Mouse (Mus musculus) midbrain, postnatal 0 days (tissue): ENCODE results near the gene Rhof. TPM values are rescaled to one million over a fixed set of nuclear protein-coding genes. Genes with fewer than 3 reads are reported as not detected.

ENCODE experiments used
- ATAC-seq: fragments of 200-750 bp; cut with Nextera tagmentation; 2 replicates; pipeline ENCODE4 v1.8.0; 2017; ENCODE audit warnings: moderate number of reproducible peaks, mild to moderate bottlenecking, moderate TSS enrichment, moderate library complexity; ENCODE audit not compliant: low FRiP score
- DNase-seq: peaks from one replicate; pipeline ENCODE4 v3.0.0-alpha.2; 2015; ENCODE audit warnings: low spot score
- H3K27ac ChIP-seq: fragments of 300-500 bp; sonication (generic); 2 replicates; pipeline ENCODE4 v1.5.1; 2014; ENCODE audit warnings: low read depth, mild to moderate bottlenecking, low read length, mixed read lengths
- H3K27me3 ChIP-seq: fragments of 300-500 bp; sonication (generic); 2 replicates; pipeline ENCODE4 v1.6.1; 2014; ENCODE audit warnings: low read length, control low read depth, mixed read lengths; ENCODE audit not compliant: insufficient read depth
- H3K36me3 ChIP-seq: fragments of 300-500 bp; sonication (generic); 2 replicates; pipeline ENCODE4 v1.6.1; 2014; ENCODE audit warnings: low read length, control low read depth, mixed read lengths; ENCODE audit not compliant: insufficient read depth
- H3K4me1 ChIP-seq: fragments of 300-500 bp; sonication (generic); 2 replicates; pipeline ENCODE4 v1.6.1; 2014; ENCODE audit warnings: mild to moderate bottlenecking, control low read depth, antibody characterized with exemption, low read length, mixed read lengths; ENCODE audit not compliant: insufficient read depth
- H3K4me2 ChIP-seq: fragments of 300-500 bp; sonication (generic); 2 replicates; pipeline ENCODE4 v1.6.1; 2014; ENCODE audit warnings: low read depth, mild to moderate bottlenecking, low read length, mixed read lengths; ENCODE audit not compliant: poor library complexity, severe bottlenecking
- H3K4me3 ChIP-seq: fragments of 300-500 bp; sonication (generic); 2 replicates; pipeline ENCODE4 v1.5.1; 2014; ENCODE audit warnings: low read depth, mild to moderate bottlenecking, low read length, moderate library complexity
- H3K9ac ChIP-seq: fragments of 300-500 bp; sonication (generic); replicated peaks from 2 replicates; pipeline ENCODE4 v1.6.1; 2014; ENCODE audit warnings: mild to moderate bottlenecking, low read length, moderate library complexity, mixed read lengths; ENCODE audit not compliant: poor library complexity, severe bottlenecking
- H3K9me3 ChIP-seq: fragments of 300-500 bp; sonication (generic); 2 replicates; pipeline ENCODE4 v1.6.1; 2016; ENCODE audit warnings: low read length, control low read depth
- CTCF ChIP-seq: IDR thresholded peaks from 2 replicates; pipeline ENCODE4 v1.5.1; 2016; ENCODE audit warnings: antibody characterized with exemption, mild to moderate bottlenecking
- WGBS: fragments of 180-500 bp; shearing (Covaris S2); extraction: QIAGEN DNeasy Blood & Tissue Kit; methylation state at CpG from one replicate; pipeline ENCODE4 v1.1.7; 2014; 5-methylcytosine and 5-hydroxymethylcytosine counted together
- polyA plus RNA-seq: library from polyadenylated mRNA; unstranded; fragments of >200 nt; fragmentation: Nextera tagmentation; extraction: Ambion mirVana; gene quantifications from 2 replicates; pipeline ENCODE4 v1.2.1, GENCODE M21; 2015
- total RNA-seq: library from RNA; depleted of rRNA; stranded (reverse); fragments of >200 nt; gene quantifications from 2 replicates; pipeline ENCODE4 v1.2.3, GENCODE M21; 2014

The Rhof gene
- total and polyA plus RNA-seq, 2 experiments from 2014 or later, result 41.7 to 47.8 TPM

GRCm38 (mm10) chr5:123144746-123145590 is 12.5 kb upstream of the Rhof start:
- H3K27ac ChIP-seq, result peak overlapping the region; percentile 6; the same call in 1 of the 2 replicates
- H3K9me3 ChIP-seq, result no peaks in the 10 kb centered on the region
- no peak for DNase-seq
- peaks cover 33% of the 10 kb centered on the region for H3K36me3 ChIP-seq
- H3K4me3 ChIP-seq, result peak overlapping the region; percentile 91
- peak overlapping the region; percentile 97 for H3K9ac ChIP-seq
- WGBS, result 37% methylated on average over 20 of the region's 20 CpGs
- H3K27me3 ChIP-seq, result no peaks in the 10 kb centered on the region
- H3K4me2 ChIP-seq, result peak overlapping the region; percentile 99
- no peak for ATAC-seq
- no peak for TF ChIP-seq CTCF
- H3K4me1 ChIP-seq, result peaks cover 20% of the 10 kb centered on the region

GRCm38 (mm10) chr5:123143971-123144745 is 11.7 kb upstream of the Rhof start:
- peaks cover 14% of the 10 kb centered on the region for H3K4me1 ChIP-seq
- peaks cover 33% of the 10 kb centered on the region for H3K36me3 ChIP-seq
- peak overlapping the region; percentile 97 for H3K9ac ChIP-seq
- H3K27ac ChIP-seq, result peak overlapping the region; percentile 99; the same call in 1 of the 2 replicates
- DNase-seq (no peak), ATAC-seq (no peak)
- peak overlapping the region; percentile 91 for H3K4me3 ChIP-seq
- H3K4me2 ChIP-seq, result peak overlapping the region; percentile 99
- H3K27me3 ChIP-seq, result no peaks in the 10 kb centered on the region
- no peak for TF ChIP-seq CTCF
- H3K9me3 ChIP-seq, result no peaks in the 10 kb centered on the region
- 3% methylated on average over 17 of the region's 17 CpGs for WGBS

GRCm38 (mm10) chr5:123143251-123143970 is 10.9 kb upstream of the Rhof start:
- Histone ChIP-seq H3K9me3 (no peaks in the 10 kb centered on the region), H3K4me2 (peak overlapping the region; percentile 99), H3K27ac (peak overlapping the region; percentile 99), H3K36me3 (peaks cover 28% of the 10 kb centered on the region), H3K4me1 (peaks cover 14% of the 10 kb centered on the region; the same call in 1 of the 2 replicates), H3K27me3 (no peaks in the 10 kb centered on the region), H3K9ac (peak overlapping the region; percentile 97), H3K4me3 (peak overlapping the region; percentile 91)
- WGBS, result under 1% methylated on average over 21 of the region's 24 CpGs
- no peak for TF ChIP-seq CTCF
- DNase-seq (peak; percentile 80), ATAC-seq (no peak)

GRCm38 (mm10) chr5:123142161-123143157 is 10.0 kb upstream of the Rhof start, which contains the start of gene Setd1b:
Gene Setd1b, plus strand, starts transcription at chr5:123142193.
- Histone ChIP-seq H3K4me1 (peaks cover 14% of the 10 kb centered on the region; the same call in 1 of the 2 replicates), H3K27ac (peak within 1 kb of the TSS; percentile 99), H3K9me3 (no peaks in the 10 kb centered on the region), H3K9ac (peak within 1 kb of the TSS; percentile 97), H3K4me2 (peak within 1 kb of the TSS; percentile 99), H3K27me3 (no peaks in the 10 kb centered on the region), H3K4me3 (peak within 1 kb of the TSS; percentile 91), H3K36me3 (peaks cover 18% of the 10 kb centered on the region)
- no peak for ATAC-seq
- DNase-seq, result peak; percentile 53
- no peak for TF ChIP-seq CTCF
- under 1% methylated on average over 52 of the region's 103 CpGs for WGBS
